Mouse (Mus musculus) embryonic facial prominence, embryonic 14.5 days (tissue): ENCODE measurements around the gene Pbx2. TPM values are rescaled to one million over a fixed set of nuclear protein-coding genes. Genes with fewer than 3 reads are reported as not detected.

Experiments used
- ATAC-seq: fragments of 200-750 bp; cut with Nextera tagmentation; 2 replicates; pipeline ENCODE4 v1.8.0; 2017; ENCODE audit warnings: low read depth, moderate number of reproducible peaks, moderate TSS enrichment
- DNase-seq: peaks from one replicate; pipeline ENCODE4 v3.0.0-alpha.2; 2015; ENCODE audit warnings: low spot score
- H3K27ac ChIP-seq: fragments of 300-500 bp; sonication (generic); replicated peaks from 2 replicates; pipeline ENCODE4 v1.5.1; 2014; ENCODE audit warnings: low read depth, mild to moderate bottlenecking, low read length, moderate library complexity
- H3K27me3 ChIP-seq: fragments of 300-500 bp; sonication (generic); replicated peaks from 2 replicates; pipeline ENCODE4 v1.6.1; 2014; ENCODE audit warnings: low read length; ENCODE audit not compliant: control insufficient read depth, insufficient read depth
- H3K36me3 ChIP-seq: fragments of 300-500 bp; sonication (generic); 2 replicates; pipeline ENCODE4 v1.6.1; 2014; ENCODE audit warnings: low read length, mixed read lengths; ENCODE audit not compliant: control insufficient read depth, insufficient read depth
- H3K4me1 ChIP-seq: fragments of 300-500 bp; sonication (generic); 2 replicates; pipeline ENCODE4 v1.6.1; 2014; ENCODE audit warnings: antibody characterized with exemption, low read length; ENCODE audit not compliant: control insufficient read depth, insufficient read depth
- H3K4me2 ChIP-seq: fragments of 300-500 bp; sonication (generic); 2 replicates; pipeline ENCODE4 v1.6.1; 2014; ENCODE audit warnings: low read depth, mild to moderate bottlenecking, low read length, moderate library complexity, mixed read lengths
- H3K4me3 ChIP-seq: fragments of 300-500 bp; sonication (generic); 2 replicates; pipeline ENCODE4 v1.5.1; 2014; ENCODE audit warnings: low read depth, mild to moderate bottlenecking, low read length
- H3K9ac ChIP-seq: fragments of 300-500 bp; sonication (generic); 2 replicates; pipeline ENCODE4 v1.6.1; 2014; ENCODE audit warnings: low read depth, mild to moderate bottlenecking, low read length, moderate library complexity, mixed read lengths
- H3K9me3 ChIP-seq: fragments of 300-500 bp; sonication (generic); 2 replicates; pipeline ENCODE4 v1.6.1; 2016; ENCODE audit warnings: low read length; ENCODE audit not compliant: control insufficient read depth
- WGBS: fragments of 180-500 bp; shearing (Covaris S2); extraction: QIAGEN DNeasy Blood & Tissue Kit; methylation state at CpG from one replicate; pipeline ENCODE4 v1.1.7; 2014; 5-methylcytosine and 5-hydroxymethylcytosine counted together
- polyA plus RNA-seq: library from polyadenylated mRNA; unstranded; fragments of >200 nt; fragmentation: Nextera tagmentation; extraction: Ambion mirVana; gene quantifications from 2 replicates; pipeline ENCODE4 v1.2.1, GENCODE M21; 2014

Gene Pbx2
- polyA plus RNA-seq, 1 experiment from 2014 or later, result 11.3 TPM

DNA sequence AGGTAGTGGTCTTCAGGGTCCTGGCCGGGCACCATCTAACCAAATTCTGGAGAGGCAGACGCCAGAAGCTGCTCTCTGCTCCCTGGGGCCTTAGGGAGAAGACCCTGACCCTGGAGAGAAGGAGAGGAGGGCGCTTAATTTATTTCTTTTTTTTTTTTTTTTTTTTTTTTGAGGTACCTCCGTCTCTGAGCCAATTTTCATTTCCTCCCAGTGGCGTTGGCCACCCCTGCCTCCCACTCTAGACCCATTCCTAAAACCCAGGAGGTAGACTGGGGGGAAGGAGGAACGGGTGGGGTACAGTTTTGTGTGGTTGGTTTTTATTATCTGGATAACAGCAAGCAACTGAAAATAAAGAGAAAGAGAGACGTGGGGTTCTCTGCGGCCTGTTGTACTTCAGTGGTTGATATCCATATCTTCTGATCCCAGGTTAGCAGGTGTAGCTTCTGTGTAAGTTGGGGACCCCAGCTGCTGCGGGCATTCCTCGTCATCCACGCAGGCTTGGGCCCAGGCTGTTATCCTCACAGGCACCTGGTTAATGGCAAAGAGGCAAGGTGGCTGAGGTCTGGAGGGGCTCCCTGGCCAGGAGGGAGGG lies 22.1 kb downstream of the Pbx2 start:
- no peak overlapping the region for H3K4me2 ChIP-seq
- no peak for DNase-seq
- no peak overlapping the region for H3K27ac ChIP-seq
- H3K4me1 ChIP-seq, result no peaks in the 10 kb centered on the region
- ATAC-seq, result no peak
- no peaks in the 10 kb centered on the region for H3K27me3 ChIP-seq
- WGBS, result 91% methylated on average over 10 of the region's 11 CpGs
- no peak overlapping the region for H3K9ac ChIP-seq
- no peaks in the 10 kb centered on the region for H3K9me3 ChIP-seq
- H3K4me3 ChIP-seq, result no peak overlapping the region
- H3K36me3 ChIP-seq, result peaks cover 63% of the 10 kb centered on the region

GRCm38 (mm10) chr17:34613830-34614229 lies 22.8 kb downstream of the Pbx2 start:
- H3K36me3 ChIP-seq, result peaks cover 63% of the 10 kb centered on the region
- H3K27ac ChIP-seq, result no peak overlapping the region
- ATAC-seq (no peak), DNase-seq (no peak)
- no peaks in the 10 kb centered on the region for H3K4me1 ChIP-seq
- H3K4me2 ChIP-seq, result no peak overlapping the region
- H3K9ac ChIP-seq, result no peak overlapping the region
- no peaks in the 10 kb centered on the region for H3K27me3 ChIP-seq
- WGBS, result 82% methylated on average over 10 of the region's 10 CpGs
- no peak overlapping the region for H3K4me3 ChIP-seq
- H3K9me3 ChIP-seq, result no peaks in the 10 kb centered on the region

GRCm38 (mm10) chr17:34615871-34616270 lies 24.8 kb downstream of the Pbx2 start, which contains the start of gene Egfl8:
Gene Egfl8 (minus strand): TSS chr17:34615971.
- H3K9ac ChIP-seq, result no peak within 1 kb of the TSS
- ATAC-seq (no peak; the same call in 1 of the 2 replicates), DNase-seq (no peak)
- no peaks in the 10 kb centered on the region for H3K27me3 ChIP-seq
- H3K9me3 ChIP-seq, result no peaks in the 10 kb centered on the region
- H3K36me3 ChIP-seq, result peaks cover 73% of the 10 kb centered on the region
- no peaks in the 10 kb centered on the region for H3K4me1 ChIP-seq
- WGBS, result 60% methylated on average over 6 of the region's 6 CpGs
- no peak within 1 kb of the TSS for H3K4me2 ChIP-seq
- no peak within 1 kb of the TSS for H3K27ac ChIP-seq
- no peak within 1 kb of the TSS for H3K4me3 ChIP-seq

GRCm38 (mm10) chr17:34618999-34619398 lies 27.9 kb downstream of the Pbx2 start:
- no peaks in the 10 kb centered on the region for H3K9me3 ChIP-seq
- H3K27me3 ChIP-seq, result no peaks in the 10 kb centered on the region
- peak; percentile 45 for DNase-seq
- no peak overlapping the region for H3K4me2 ChIP-seq
- WGBS, result 12% methylated on average over 6 of the region's 6 CpGs
- H3K9ac ChIP-seq, result no peak overlapping the region
- no peak overlapping the region for H3K4me3 ChIP-seq
- no peak overlapping the region for H3K27ac ChIP-seq
- no peak for ATAC-seq
- peaks cover 71% of the 10 kb centered on the region for H3K36me3 ChIP-seq
- no peaks in the 10 kb centered on the region for H3K4me1 ChIP-seq

GRCm38 (mm10) chr17:34621006-34621405 lies 29.9 kb downstream of the Pbx2 start:
- Histone ChIP-seq H3K9me3 (no peaks in the 10 kb centered on the region), H3K9ac (no peak overlapping the region), H3K27ac (no peak overlapping the region), H3K4me2 (no peak overlapping the region), H3K27me3 (no peaks in the 10 kb centered on the region), H3K36me3 (peaks cover 71% of the 10 kb centered on the region), H3K4me1 (peaks cover 1% of the 10 kb centered on the region; the same call in 1 of the 2 replicates), H3K4me3 (no peak overlapping the region)
- ATAC-seq (no peak), DNase-seq (no peak)
- WGBS, result 88% methylated on average over 8 of the region's 8 CpGs

GRCm38 (mm10) chr17:34623161-34623560 lies 32.1 kb downstream of the Pbx2 start:
- Histone ChIP-seq H3K9me3 (no peaks in the 10 kb centered on the region), H3K4me2 (no peak overlapping the region), H3K4me1 (peaks cover 9% of the 10 kb centered on the region), H3K36me3 (peaks cover 55% of the 10 kb centered on the region), H3K9ac (no peak overlapping the region), H3K27ac (no peak overlapping the region), H3K27me3 (no peaks in the 10 kb centered on the region), H3K4me3 (no peak overlapping the region)
- DNase-seq, result no peak
- 87% methylated on average over 9 of the region's 9 CpGs for WGBS
- no peak for ATAC-seq

DNA sequence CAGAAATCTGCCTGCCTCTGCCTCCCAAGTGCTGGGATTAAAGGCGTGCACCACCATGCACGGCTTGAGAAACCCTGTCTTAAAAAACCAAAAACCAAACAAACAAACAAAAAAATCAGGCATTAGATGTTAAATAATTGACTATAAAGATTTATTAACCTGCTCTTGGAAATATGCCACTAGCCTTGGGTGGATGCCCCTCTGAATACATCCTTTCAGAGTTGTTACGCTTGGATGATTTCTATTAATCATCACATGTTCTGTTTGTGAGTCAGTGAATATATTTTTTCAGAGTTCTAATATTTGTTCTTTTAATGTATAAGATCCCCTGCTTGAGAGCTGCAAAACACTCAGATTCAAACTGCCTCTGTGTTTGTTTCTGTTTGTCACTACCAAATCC lies 33.9 kb downstream of the Pbx2 start:
- 97% methylated on average over 3 of the region's 3 CpGs for WGBS
- no peaks in the 10 kb centered on the region for H3K9me3 ChIP-seq
- H3K4me2 ChIP-seq, result no peak overlapping the region
- H3K36me3 ChIP-seq, result peaks cover 51% of the 10 kb centered on the region
- no peak for ATAC-seq
- no peak overlapping the region for H3K4me3 ChIP-seq
- H3K27me3 ChIP-seq, result peaks cover 5% of the 10 kb centered on the region
- H3K27ac ChIP-seq, result no peak overlapping the region
- no peak overlapping the region for H3K9ac ChIP-seq
- no peak for DNase-seq
- H3K4me1 ChIP-seq, result peaks cover 26% of the 10 kb centered on the region

DNA sequence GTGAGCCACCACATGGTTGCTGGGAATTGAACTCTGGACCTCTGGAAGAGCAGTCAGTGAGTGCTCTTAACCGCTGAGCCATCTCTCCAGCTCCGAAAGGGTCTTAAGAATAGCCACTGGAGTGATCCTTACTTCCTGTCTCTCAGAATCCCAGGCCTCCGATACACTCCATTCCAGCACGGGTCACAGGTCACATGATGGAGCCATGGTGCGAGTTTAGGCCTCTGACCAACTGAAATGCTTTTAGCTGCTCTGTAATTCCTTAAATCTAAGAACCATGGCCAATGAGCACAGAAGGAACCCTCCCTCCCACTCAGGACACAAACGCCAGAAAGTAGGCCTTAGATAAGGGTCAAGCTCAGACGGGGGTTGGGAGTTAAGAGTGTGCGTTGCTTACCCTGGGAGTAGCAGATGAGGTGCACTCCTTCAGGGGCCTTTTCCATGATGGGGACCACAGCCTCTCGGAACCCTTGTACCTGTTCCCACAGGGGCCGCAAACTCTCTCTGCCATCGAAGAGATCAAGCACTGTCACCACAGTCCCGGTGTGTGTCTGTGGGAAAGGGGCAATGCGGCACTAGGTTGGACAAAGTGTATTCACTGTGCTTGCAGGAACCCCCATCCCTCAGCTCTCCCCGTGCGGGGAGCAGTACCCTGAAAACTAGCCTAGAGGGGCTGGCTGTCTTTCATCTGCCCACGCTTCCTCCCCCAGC lies 35.2 kb downstream of the Pbx2 start:
- WGBS, result 50% methylated on average over 16 of the region's 16 CpGs
- peak overlapping the region; percentile 24; the same call in 1 of the 2 replicates for H3K27ac ChIP-seq
- H3K9me3 ChIP-seq, result no peaks in the 10 kb centered on the region
- H3K9ac ChIP-seq, result peak overlapping the region; percentile 80
- no peak for ATAC-seq
- H3K4me1 ChIP-seq, result peaks cover 35% of the 10 kb centered on the region
- peak overlapping the region; percentile 80 for H3K4me2 ChIP-seq
- DNase-seq, result no peak
- H3K27me3 ChIP-seq, result peaks cover 18% of the 10 kb centered on the region
- peak overlapping the region; percentile 60 for H3K4me3 ChIP-seq
- peaks cover 39% of the 10 kb centered on the region for H3K36me3 ChIP-seq

- H3K4me1 ChIP-seq, result peaks cover 39% of the 10 kb centered on the region
- H3K27ac ChIP-seq, result peak overlapping the region; percentile 94
- peaks cover 34% of the 10 kb centered on the region for H3K36me3 ChIP-seq
- peak overlapping the region; percentile 80 for H3K9ac ChIP-seq
- peaks cover 23% of the 10 kb centered on the region for H3K27me3 ChIP-seq
- peak overlapping the region; percentile 60 for H3K4me3 ChIP-seq
- peak; percentile 81 for DNase-seq
- under 1% methylated on average over 18 of the region's 18 CpGs for WGBS
- ATAC-seq, result peak; percentile 36
- H3K9me3 ChIP-seq, result no peaks in the 10 kb centered on the region
- H3K4me2 ChIP-seq, result peak overlapping the region; percentile 80
Observed at GRCm38 (mm10) chr17:34626773-34627092, 35.7 kb downstream of the Pbx2 start.
